Mouse (Mus musculus) adrenal gland, postnatal 10 days (tissue): ENCODE measurements around the gene Spice1. TPM values are rescaled to one million over a fixed set of nuclear protein-coding genes. Genes with fewer than 3 reads are reported as not detected.
A peak's percentile ranks its signal among the peaks of the same experiment; 100 is the strongest.

Source experiments
- DNase-seq: peaks from one replicate; pipeline ENCODE4 v3.0.0; 2021; ENCODE audit warnings: mixed read lengths
- long read RNA-seq, 2 experiments: library from polyadenylated mRNA; stranded (forward); transcript quantifications; one replicate each; pipeline ENCODE4 v2.0.0; 2021
- total RNA-seq, 2 experiments: library from RNA; stranded (reverse); gene quantifications; 2 replicates each; pipeline ENCODE4 v1.2.3; 2021

The Spice1 gene
- 10 to 100 TPM; 15.3 to 20.1 TPM for total RNA-seq
- long read RNA-seq, experiment 1, full-length matches to known transcripts, result 5 of 10 reads
- long read RNA-seq, experiment 1, partial matches to known transcripts, result 1 of 10 reads
- long read RNA-seq, experiment 1, other reads (novel, unspliced or antisense), result 4 of 10 reads
- long read RNA-seq, experiment 2, full-length matches to known transcripts, result 2 of 14 reads
- long read RNA-seq, experiment 2, partial matches to known transcripts, result 5 of 14 reads
- long read RNA-seq, experiment 2, other reads (novel, unspliced or antisense), result 7 of 14 reads

GRCm38 (mm10) chr16:44347071-44347901, at the start of gene Spice1:
Gene Spice1, plus strand, starts transcription at chr16:44347121.
- DNase-seq, result peak; percentile 98

GRCm38 (mm10) chr16:44299438-44300093, 47.4 kb upstream of the Spice1 start:
- DNase-seq, result no peak

- DNase-seq, result no peak
Measured at GRCm38 (mm10) chr16:44302126-44302892, 44.6 kb upstream of the Spice1 start.

- no peak for DNase-seq
Measured at GRCm38 (mm10) chr16:44303822-44304221, 43.1 kb upstream of the Spice1 start.

- no peak for DNase-seq
Measured at GRCm38 (mm10) chr16:44305606-44306005, 41.3 kb upstream of the Spice1 start.

GRCm38 (mm10) chr16:44313422-44313821, 33.5 kb upstream of the Spice1 start:
- no peak for DNase-seq

- no peak for DNase-seq
Measured at GRCm38 (mm10) chr16:44316350-44316749, 30.6 kb upstream of the Spice1 start.

- no peak for DNase-seq
Measured at GRCm38 (mm10) chr16:44320232-44320631, 26.7 kb upstream of the Spice1 start.

GRCm38 (mm10) chr16:44328644-44329043, 18.3 kb upstream of the Spice1 start:
- no peak for DNase-seq

GRCm38 (mm10) chr16:44330657-44331056, 16.3 kb upstream of the Spice1 start:
- DNase-seq, result no peak

- no peak for DNase-seq
Measured at GRCm38 (mm10) chr16:44331154-44331553, 15.8 kb upstream of the Spice1 start.

- DNase-seq, result no peak
Measured at GRCm38 (mm10) chr16:44331671-44331994, 15.3 kb upstream of the Spice1 start.

- DNase-seq, result peak; percentile 36
Measured at GRCm38 (mm10) chr16:44331995-44332860, 14.7 kb upstream of the Spice1 start.

- peak; percentile 22 for DNase-seq
Measured at GRCm38 (mm10) chr16:44332861-44333284, 14.0 kb upstream of the Spice1 start, which contains the start of gene Sidt1. Gene Sidt1, minus strand, starts transcription at chr16:44333196.

- no peak for DNase-seq
Measured at GRCm38 (mm10) chr16:44337541-44337940, 9.4 kb upstream of the Spice1 start.

GRCm38 (mm10) chr16:44349801-44350397, 3.0 kb downstream of the Spice1 start:
- no peak for DNase-seq

- DNase-seq, result no peak
Measured at GRCm38 (mm10) chr16:44356291-44356690, 9.4 kb downstream of the Spice1 start.

GRCm38 (mm10) chr16:44357571-44358268, 10.8 kb downstream of the Spice1 start:
- peak; percentile 25 for DNase-seq

GRCm38 (mm10) chr16:44361921-44362890, 15.3 kb downstream of the Spice1 start:
- DNase-seq, result peak; percentile 34
